Mouse (Mus musculus) hindbrain, embryonic 10.5 days (tissue): ENCODE data around the gene Sgip1. TPM values are rescaled to one million over a fixed set of nuclear protein-coding genes. Genes with fewer than 3 reads are reported as not detected.

Experiments
- DNase-seq: peaks from one replicate; pipeline ENCODE4 v3.0.0-alpha.2; 2017; ENCODE audit warnings: low spot score
- H3K27ac ChIP-seq: fragments of 300-500 bp; sonication (generic); 2 replicates; pipeline ENCODE4 v1.5.1; 2016; ENCODE audit warnings: mild to moderate bottlenecking, moderate library complexity
- H3K27me3 ChIP-seq: fragments of 300-500 bp; sonication (generic); 2 replicates; pipeline ENCODE4 v1.6.1; 2016; ENCODE audit warnings: mild to moderate bottlenecking; ENCODE audit not compliant: poor library complexity, insufficient read depth, severe bottlenecking
- H3K36me3 ChIP-seq: fragments of 300-500 bp; sonication (generic); 2 replicates; pipeline ENCODE4 v1.6.1; 2016; ENCODE audit warnings: mild to moderate bottlenecking, moderate library complexity
- H3K4me1 ChIP-seq: fragments of 300-500 bp; sonication (generic); replicated peaks from 2 replicates; pipeline ENCODE4 v1.6.1; 2016; ENCODE audit warnings: mild to moderate bottlenecking
- H3K4me3 ChIP-seq: fragments of 300-500 bp; sonication (generic); 2 replicates; pipeline ENCODE4 v1.5.1; 2016; ENCODE audit warnings: mild to moderate bottlenecking, moderate library complexity
- H3K9me3 ChIP-seq: fragments of 300-500 bp; sonication (generic); 2 replicates; pipeline ENCODE4 v1.6.1; 2016; ENCODE audit warnings: mild to moderate bottlenecking, moderate library complexity
- WGBS: fragments of 180-500 bp; shearing (Covaris S2); methylation state at CpG from one replicate; pipeline ENCODE4 v1.1.7; 2016; 5-methylcytosine and 5-hydroxymethylcytosine counted together
- polyA plus RNA-seq: library from polyadenylated mRNA; unstranded; fragments of >200 nt; fragmentation: Nextera tagmentation; extraction: Ambion mirVana; gene quantifications from 2 replicates; pipeline ENCODE4 v1.2.1, GENCODE M21; 2016

Sgip1 gene
- polyA plus RNA-seq, 1 experiment from 2014 or later = 14.7 TPM

DNA sequence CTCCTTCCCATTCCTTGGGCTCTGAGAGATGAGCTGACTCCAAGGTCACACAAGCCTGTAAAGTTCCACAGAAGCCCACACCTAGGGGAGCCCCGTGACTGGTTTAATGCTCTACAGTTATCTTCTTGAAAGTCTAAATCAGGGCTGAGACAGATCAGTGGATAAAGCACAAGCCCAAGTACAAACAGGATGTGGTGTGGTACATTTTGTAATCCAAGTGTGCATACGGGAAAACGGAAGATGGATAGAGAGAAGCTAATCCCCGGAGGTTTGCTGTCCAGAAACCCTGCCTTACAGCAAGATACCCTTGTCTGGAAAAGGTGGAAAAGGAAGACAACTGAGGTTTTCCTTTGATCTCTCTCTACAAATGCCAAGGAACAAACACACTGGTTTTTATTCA is 44.1 kb downstream of the Sgip1 start:
- DNase-seq = no peak
- Histone ChIP-seq H3K27me3 (no peaks in the 10 kb centered on the region), H3K36me3 (no peaks in the 10 kb centered on the region), H3K27ac (no peak overlapping the region), H3K4me1 (no peaks in the 10 kb centered on the region), H3K9me3 (no peaks in the 10 kb centered on the region), H3K4me3 (no peak overlapping the region)
- 90% methylated on average over 4 of the region's 4 CpGs for WGBS

DNA sequence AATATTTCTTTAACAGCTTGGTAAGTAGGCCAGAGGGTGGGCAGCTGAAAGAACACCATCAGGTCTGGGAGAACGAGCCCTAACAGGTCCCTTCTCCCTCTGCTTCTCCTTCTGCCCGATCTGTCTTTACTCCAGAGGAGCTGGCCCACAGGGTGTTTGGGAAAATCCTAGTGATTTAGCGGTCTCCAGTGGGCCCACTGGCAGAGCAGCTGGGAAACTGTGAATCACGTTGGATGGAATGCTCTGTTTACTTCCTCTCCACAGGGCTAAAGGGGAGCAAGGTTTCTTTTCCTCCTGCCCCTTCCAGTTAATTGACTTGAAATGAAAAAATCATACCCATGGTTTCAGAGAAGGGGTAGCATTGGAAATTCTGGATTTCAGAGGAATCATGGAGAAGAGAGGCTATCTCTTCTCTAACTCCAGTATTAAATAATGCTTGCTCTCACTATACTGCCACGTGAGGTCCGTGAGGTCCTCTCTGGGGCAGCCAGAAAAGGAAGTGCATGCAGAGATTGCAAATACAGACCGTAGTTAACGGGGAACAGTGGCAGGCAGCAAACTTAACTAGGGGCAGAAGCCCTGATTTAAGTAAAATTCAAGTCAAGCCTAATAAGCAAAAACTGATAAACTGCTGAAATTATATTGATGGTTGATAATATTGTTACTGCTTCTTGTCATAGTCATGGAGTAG is 51.1 kb downstream of the Sgip1 start:
- Histone ChIP-seq H3K27ac (no peak overlapping the region), H3K9me3 (no peaks in the 10 kb centered on the region), H3K4me1 (0 out of 2 replicates have a peak, but pooled peaks cover 8% of the 10 kb centered on the region), H3K27me3 (no peaks in the 10 kb centered on the region), H3K36me3 (no peaks in the 10 kb centered on the region), H3K4me3 (no peak overlapping the region)
- 73% methylated on average over 8 of the region's 8 CpGs for WGBS
- no peak for DNase-seq

DNA sequence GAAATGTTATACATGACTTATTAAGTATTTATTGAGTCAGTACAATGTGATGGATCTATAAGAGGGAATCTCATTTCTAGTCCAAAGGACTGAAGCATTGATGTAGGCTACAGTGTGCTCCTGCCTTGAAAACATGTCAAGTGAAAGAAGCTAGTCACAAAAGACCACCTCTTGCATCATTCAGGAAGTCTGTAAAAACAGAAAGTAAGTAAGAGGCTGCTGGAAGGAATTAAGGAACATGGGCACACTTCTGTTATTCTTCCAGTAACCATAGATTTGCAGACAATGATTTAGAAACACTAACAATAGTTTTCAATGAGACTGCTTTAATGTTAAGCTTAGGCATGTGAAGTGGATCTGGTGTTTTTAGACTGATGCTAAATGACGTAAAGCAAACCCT is 60.4 kb downstream of the Sgip1 start:
- H3K4me1 ChIP-seq = peaks cover 6% of the 10 kb centered on the region; the same call in 1 of the 2 replicates
- H3K4me3 ChIP-seq = no peak overlapping the region
- 88% methylated on average over 1 of the region's 1 CpGs for WGBS
- H3K27ac ChIP-seq = no peak overlapping the region
- no peak for DNase-seq
- no peaks in the 10 kb centered on the region for H3K36me3 ChIP-seq
- H3K27me3 ChIP-seq = no peaks in the 10 kb centered on the region
- no peaks in the 10 kb centered on the region for H3K9me3 ChIP-seq

DNA sequence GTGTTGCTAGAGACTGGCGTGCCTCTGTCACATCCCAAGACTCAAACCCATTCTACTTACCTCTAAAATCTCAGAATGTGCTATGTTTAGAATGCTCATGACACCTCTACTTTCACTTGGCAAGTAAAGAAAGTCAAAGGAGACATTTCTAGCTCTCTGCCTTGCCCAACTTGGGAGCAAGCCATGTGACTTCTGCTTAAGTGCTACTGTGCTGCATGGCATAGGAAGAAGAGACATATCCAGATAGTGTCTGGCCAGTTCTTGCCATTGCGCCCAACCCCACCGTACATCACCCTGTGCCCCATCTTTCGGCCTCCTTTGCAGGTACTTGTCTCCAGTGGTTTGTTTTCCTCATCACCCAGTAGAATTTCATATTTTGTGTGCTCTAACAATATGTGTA is 60.8 kb downstream of the Sgip1 start:
- no peak overlapping the region for H3K4me3 ChIP-seq
- 91% methylated on average over 4 of the region's 4 CpGs for WGBS
- H3K9me3 ChIP-seq = no peaks in the 10 kb centered on the region
- no peak overlapping the region for H3K27ac ChIP-seq
- H3K27me3 ChIP-seq = no peaks in the 10 kb centered on the region
- no peak for DNase-seq
- no peaks in the 10 kb centered on the region for H3K36me3 ChIP-seq
- H3K4me1 ChIP-seq = peaks cover 6% of the 10 kb centered on the region; the same call in 1 of the 2 replicates

DNA sequence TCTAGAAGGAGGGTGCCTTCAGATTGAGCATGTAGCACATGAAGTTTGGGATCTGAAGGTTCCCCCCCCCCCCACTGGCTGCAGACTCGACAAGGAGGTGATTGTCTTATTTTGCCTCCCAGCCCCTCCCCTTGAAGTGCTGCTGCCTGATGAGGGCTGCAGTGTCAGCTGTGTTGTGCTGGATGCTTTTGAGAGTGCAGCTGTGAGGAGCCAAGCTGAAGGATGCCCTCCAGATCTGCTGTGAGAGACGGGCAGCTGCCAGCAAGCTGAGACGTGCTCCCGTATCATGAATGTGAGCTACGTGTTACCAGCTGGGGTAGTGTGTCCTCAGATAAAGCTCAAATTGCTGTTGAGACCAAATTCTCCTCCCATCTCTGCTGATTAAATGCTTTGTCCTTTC is 63.5 kb downstream of the Sgip1 start:
- H3K9me3 ChIP-seq = no peaks in the 10 kb centered on the region
- no peak for DNase-seq
- no peak overlapping the region for H3K4me3 ChIP-seq
- no peaks in the 10 kb centered on the region for H3K36me3 ChIP-seq
- WGBS = 63% methylated on average over 5 of the region's 5 CpGs
- peaks cover 6% of the 10 kb centered on the region; the same call in 1 of the 2 replicates for H3K4me1 ChIP-seq
- no peaks in the 10 kb centered on the region for H3K27me3 ChIP-seq
- no peak overlapping the region for H3K27ac ChIP-seq

DNA sequence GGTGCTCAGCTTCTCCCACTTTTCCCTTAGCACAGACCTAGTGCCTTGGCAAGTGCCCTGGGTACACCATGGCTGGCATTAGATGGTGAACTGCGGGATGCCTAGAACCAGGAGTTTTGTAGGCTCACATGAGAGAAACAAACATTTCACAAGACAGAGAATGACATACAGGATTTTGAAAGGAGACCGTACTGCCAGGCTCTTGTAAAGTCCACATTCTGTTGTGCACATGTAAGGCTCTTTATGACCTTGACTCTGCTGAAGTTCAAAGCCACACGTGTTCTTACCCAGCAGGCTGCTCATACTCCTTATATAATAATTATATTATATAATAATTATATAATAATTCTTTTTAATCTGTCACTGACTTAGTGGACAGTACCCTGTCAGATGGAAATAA is 65.9 kb downstream of the Sgip1 start:
- DNase-seq = no peak
- Histone ChIP-seq H3K36me3 (no peaks in the 10 kb centered on the region), H3K4me3 (no peak overlapping the region), H3K27ac (no peak overlapping the region), H3K9me3 (no peaks in the 10 kb centered on the region), H3K4me1 (peaks cover 6% of the 10 kb centered on the region; the same call in 1 of the 2 replicates), H3K27me3 (no peaks in the 10 kb centered on the region)
- 94% methylated on average over 3 of the region's 3 CpGs for WGBS

DNA sequence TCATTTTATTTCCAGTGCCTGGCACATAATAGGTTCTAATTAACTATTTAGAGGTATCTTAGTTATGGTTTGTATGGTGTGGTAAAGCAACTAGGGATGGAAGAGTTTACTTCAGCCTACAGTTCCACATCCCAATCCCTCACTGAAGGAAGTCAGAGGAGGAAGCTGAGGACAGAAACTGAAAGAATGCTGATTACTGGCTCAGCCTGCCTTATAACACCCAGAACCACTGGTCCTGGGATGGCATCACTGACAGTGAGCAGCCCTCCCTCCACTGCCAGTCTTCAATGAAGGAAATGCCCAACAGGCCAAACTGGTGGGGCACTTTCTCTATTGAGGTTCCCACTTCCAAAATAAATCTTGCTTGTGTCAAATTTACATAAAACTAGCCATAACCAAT is 67.2 kb downstream of the Sgip1 start:
- no peak for DNase-seq
- peaks cover 6% of the 10 kb centered on the region; the same call in 1 of the 2 replicates for H3K4me1 ChIP-seq
- no peaks in the 10 kb centered on the region for H3K27me3 ChIP-seq
- H3K27ac ChIP-seq = no peak overlapping the region
- H3K9me3 ChIP-seq = no peaks in the 10 kb centered on the region
- H3K36me3 ChIP-seq = no peaks in the 10 kb centered on the region
- no peak overlapping the region for H3K4me3 ChIP-seq

DNA sequence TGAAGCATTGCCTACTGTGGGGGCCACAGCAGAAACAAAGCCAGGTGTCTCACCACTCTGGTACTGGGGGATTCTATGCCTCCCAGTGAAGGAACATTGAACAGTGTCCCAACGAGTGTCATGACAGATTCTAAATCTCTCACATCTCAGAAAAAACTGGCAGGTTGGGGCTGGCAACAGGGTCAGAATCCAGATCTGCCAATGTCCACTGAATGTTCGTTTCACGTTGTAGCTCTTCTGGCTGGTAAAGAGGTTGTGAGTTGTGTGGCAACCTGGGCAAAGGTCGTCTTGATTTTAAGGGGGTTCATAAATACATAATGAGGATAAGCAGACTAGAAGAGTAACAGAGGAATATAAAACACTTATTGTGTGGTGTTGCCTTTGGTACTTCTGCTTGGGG is 68.2 kb downstream of the Sgip1 start:
- WGBS = 78% methylated on average over 4 of the region's 4 CpGs
- no peak for DNase-seq

DNA sequence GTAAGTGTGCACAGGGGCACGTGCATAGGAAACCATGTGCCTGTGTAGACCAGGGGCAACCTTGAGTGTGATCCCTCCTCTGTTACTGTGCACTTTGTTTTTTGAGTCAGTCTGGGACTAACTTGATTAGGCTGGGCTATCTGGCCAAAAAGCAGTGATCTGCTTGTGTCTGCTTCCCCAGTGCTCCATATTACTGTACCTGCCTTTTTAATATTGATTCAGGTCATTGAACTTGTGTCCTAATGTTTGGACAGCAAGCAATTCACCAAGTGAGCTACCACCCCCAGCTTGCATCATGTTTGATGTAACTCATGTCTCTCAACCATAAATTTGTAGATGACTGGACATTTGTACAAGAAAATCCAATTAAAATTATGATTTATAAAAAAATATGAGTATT is 69.2 kb downstream of the Sgip1 start:
- WGBS = 83% methylated on average over 1 of the region's 1 CpGs
- H3K4me3 ChIP-seq = no peak overlapping the region
- H3K27me3 ChIP-seq = no peaks in the 10 kb centered on the region
- H3K9me3 ChIP-seq = no peaks in the 10 kb centered on the region
- no peaks in the 10 kb centered on the region for H3K36me3 ChIP-seq
- no peak overlapping the region for H3K27ac ChIP-seq
- H3K4me1 ChIP-seq = no peaks in the 10 kb centered on the region
- no peak for DNase-seq

More for the DNA sequence above, 68.2 kb downstream of the Sgip1 start:
- Histone ChIP-seq H3K27me3 (no peaks in the 10 kb centered on the region), H3K27ac (no peak overlapping the region), H3K9me3 (no peaks in the 10 kb centered on the region), H3K4me1 (peaks cover 6% of the 10 kb centered on the region; the same call in 1 of the 2 replicates), H3K4me3 (no peak overlapping the region), H3K36me3 (no peaks in the 10 kb centered on the region)

DNA sequence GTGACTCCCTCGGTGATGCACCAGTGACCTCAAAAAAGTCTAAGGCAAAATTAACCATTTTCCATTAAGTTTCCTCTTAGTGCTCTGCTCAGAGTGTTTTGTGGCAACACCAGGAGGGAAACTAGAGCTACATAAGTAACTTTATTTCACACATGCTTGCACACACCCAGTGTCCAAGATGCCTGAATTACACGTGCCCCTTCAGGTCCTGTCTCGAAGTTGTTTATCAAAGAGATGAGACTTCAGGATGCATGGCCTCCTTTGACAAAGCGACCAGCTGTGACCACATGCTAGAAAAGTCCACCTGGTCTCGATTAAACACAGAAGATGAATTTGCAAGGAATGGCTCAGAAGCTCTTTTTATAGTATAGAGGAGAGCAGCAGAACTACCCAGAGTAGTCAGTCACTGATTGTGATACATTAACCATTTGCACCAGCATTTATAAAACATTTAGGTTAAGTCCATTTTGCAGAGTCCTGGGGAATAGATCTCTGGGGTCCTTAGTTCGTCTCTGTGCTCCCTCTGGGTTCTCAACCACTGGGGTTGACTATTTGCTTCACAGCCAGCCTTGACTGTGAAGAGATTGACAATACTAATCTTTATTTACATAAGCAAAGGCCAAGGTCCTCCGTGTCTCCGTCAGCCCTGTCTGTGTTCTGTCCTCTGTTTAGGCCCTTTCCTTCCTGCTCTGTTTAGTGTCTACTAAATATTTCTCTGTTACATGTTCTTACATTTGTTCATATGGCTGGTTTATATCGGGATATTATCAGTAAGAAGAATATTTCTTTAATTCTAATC is 70.1 kb downstream of the Sgip1 start:
- WGBS = 54% methylated on average over 9 of the region's 9 CpGs
- H3K4me3 ChIP-seq = no peak overlapping the region
- no peaks in the 10 kb centered on the region for H3K27me3 ChIP-seq
- H3K4me1 ChIP-seq = no peaks in the 10 kb centered on the region
- no peak for DNase-seq
- H3K9me3 ChIP-seq = no peaks in the 10 kb centered on the region
- H3K36me3 ChIP-seq = no peaks in the 10 kb centered on the region
- no peak overlapping the region for H3K27ac ChIP-seq

DNA sequence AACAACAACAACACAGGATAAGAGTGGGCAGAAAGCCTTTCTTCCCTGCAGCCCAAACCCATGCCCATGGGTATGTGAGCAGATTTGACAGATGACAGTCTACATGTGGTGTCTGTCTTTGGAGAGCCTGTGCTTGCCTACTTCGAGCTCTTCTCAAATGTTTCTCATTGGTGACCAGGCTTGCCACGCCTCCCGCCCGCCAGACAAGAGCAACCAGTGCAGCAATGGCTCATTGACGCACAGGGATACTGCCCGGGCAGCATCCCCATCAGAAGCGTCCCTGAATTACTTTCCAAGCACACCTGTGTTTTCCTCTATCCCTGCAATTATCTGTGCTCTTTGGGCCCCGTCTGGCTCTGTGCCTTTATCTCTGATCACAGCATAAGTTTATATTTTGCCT is 72.2 kb downstream of the Sgip1 start:
- Histone ChIP-seq H3K4me1 (no peaks in the 10 kb centered on the region), H3K36me3 (no peaks in the 10 kb centered on the region), H3K9me3 (no peaks in the 10 kb centered on the region), H3K27me3 (no peaks in the 10 kb centered on the region), H3K27ac (no peak overlapping the region), H3K4me3 (no peak overlapping the region)
- DNase-seq = no peak
- 84% methylated on average over 8 of the region's 8 CpGs for WGBS

DNA sequence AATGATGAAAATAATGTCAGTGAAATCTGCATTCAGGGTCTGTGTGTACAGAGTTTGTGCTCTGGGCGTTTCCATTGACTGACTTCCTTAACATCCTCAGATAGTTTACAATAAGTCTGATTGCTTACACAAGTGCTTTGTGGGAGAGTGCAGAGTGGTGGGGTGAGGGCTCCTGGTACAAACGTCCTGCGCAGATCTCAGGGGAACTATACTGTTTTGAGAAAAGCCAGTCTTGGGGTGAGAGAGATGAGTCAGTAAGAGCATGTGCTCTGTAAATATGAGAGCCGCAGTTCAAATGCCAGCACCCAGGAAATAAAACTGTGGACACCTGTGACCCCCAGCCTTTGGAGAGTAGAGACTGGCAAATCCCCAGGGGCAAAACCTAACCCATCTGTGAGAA is 80.7 kb downstream of the Sgip1 start:
- Histone ChIP-seq H3K9me3 (no peaks in the 10 kb centered on the region), H3K27ac (no peak overlapping the region), H3K4me1 (no peaks in the 10 kb centered on the region), H3K4me3 (no peak overlapping the region), H3K36me3 (no peaks in the 10 kb centered on the region), H3K27me3 (no peaks in the 10 kb centered on the region)
- WGBS = 71% methylated on average over 4 of the region's 4 CpGs
- DNase-seq = no peak

DNA sequence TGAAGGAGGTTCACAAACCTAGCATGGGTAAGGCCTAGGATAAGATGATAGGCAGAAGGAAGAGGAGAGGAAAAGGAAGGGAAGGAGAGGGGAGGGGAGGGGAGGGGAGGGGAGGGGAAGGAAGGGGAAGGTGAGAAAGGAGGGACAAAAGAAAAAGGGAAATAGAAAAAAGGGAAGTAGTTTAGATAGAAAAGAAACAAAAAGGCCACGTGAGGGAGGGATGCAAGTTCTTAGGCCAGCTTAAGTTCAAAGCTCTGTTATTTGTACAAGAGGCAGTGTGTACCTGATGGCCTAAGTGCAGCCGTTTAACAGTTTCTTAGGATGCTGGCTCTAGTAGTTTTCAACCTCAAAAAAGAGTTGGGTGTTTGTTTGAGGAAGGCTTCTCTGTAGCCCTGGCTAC is 83.4 kb downstream of the Sgip1 start:
- Histone ChIP-seq H3K36me3 (no peaks in the 10 kb centered on the region), H3K27me3 (no peaks in the 10 kb centered on the region), H3K4me1 (no peaks in the 10 kb centered on the region), H3K27ac (no peak overlapping the region), H3K4me3 (no peak overlapping the region), H3K9me3 (no peaks in the 10 kb centered on the region)
- DNase-seq = no peak
- WGBS = 73% methylated on average over 2 of the region's 2 CpGs
